Mouse (Mus musculus): ENCODE results near the gene Tmem86b. TPM values are rescaled to one million over a fixed set of nuclear protein-coding genes. Genes with fewer than 3 reads are reported as not detected.

Gene Tmem86b
- polyA plus RNA-seq, 1 experiment, result 83.0 TPM

GRCm38 (mm10) chr7:4652726-4653125 is 21.5 kb upstream of the Tmem86b start:
- H3K4me1 ChIP-seq (ENCODE audit: control insufficient read depth, insufficient read depth, low read length), result peaks cover 34% of the 10 kb centered on the region
- H3K4me3 ChIP-seq (ENCODE audit: insufficient read depth, low read depth, low read length), result no peak overlapping the region
- no peak overlapping the region for H3K27ac ChIP-seq (ENCODE audit: insufficient read depth, low read depth, low read length)
- WGBS, result 72% methylated on average over 5 of the region's 5 CpGs
- TF ChIP-seq POLR2A (IDR thresholded peaks at IDR 0.05; ENCODE audit: low read depth, low read length), result no peak
- TF ChIP-seq CTCF (conservative IDR thresholded peaks at IDR 0.05; ENCODE audit: insufficient read depth, insufficient read length, low read depth, low read length), result no peak
- no peaks in the 10 kb centered on the region for H3K27me3 ChIP-seq (replicated peaks; ENCODE audit: control insufficient read depth, insufficient read depth, low read length)
- no peak for DNase-seq
- H3K36me3 ChIP-seq (ENCODE audit: control insufficient read depth, insufficient read depth, low read length), result no peaks in the 10 kb centered on the region

- TF ChIP-seq CTCF (conservative IDR thresholded peaks at IDR 0.05; ENCODE audit: insufficient read depth, insufficient read length, low read depth, low read length) (no peak), POLR2A (IDR thresholded peaks at IDR 0.05; ENCODE audit: low read depth, low read length) (no peak)
- H3K4me1 ChIP-seq (ENCODE audit: control insufficient read depth, insufficient read depth, low read length), result peaks cover 27% of the 10 kb centered on the region
- peak; percentile 58 for DNase-seq
- no peaks in the 10 kb centered on the region for H3K27me3 ChIP-seq (replicated peaks; ENCODE audit: control insufficient read depth, insufficient read depth, low read length)
- no peak overlapping the region for H3K4me3 ChIP-seq (ENCODE audit: insufficient read depth, low read depth, low read length)
- 54% methylated on average over 8 of the region's 8 CpGs for WGBS
- H3K36me3 ChIP-seq (ENCODE audit: control insufficient read depth, insufficient read depth, low read length), result no peaks in the 10 kb centered on the region
- H3K27ac ChIP-seq (ENCODE audit: insufficient read depth, low read depth, low read length), result no peak overlapping the region
Measured at GRCm38 (mm10) chr7:4651581-4651980, 20.4 kb upstream of the Tmem86b start.

- no peaks in the 10 kb centered on the region for H3K36me3 ChIP-seq (ENCODE audit: control insufficient read depth, insufficient read depth, low read length)
- 52% methylated on average over 2 of the region's 2 CpGs for WGBS
- H3K4me3 ChIP-seq (ENCODE audit: insufficient read depth, low read depth, low read length), result no peak overlapping the region
- TF ChIP-seq POLR2A (IDR thresholded peaks at IDR 0.05; ENCODE audit: low read depth, low read length) (no peak), CTCF (conservative IDR thresholded peaks at IDR 0.05; ENCODE audit: insufficient read depth, insufficient read length, low read depth, low read length) (no peak)
- H3K27ac ChIP-seq (ENCODE audit: insufficient read depth, low read depth, low read length), result no peak overlapping the region
- peaks cover 14% of the 10 kb centered on the region for H3K4me1 ChIP-seq (ENCODE audit: control insufficient read depth, insufficient read depth, low read length)
- DNase-seq, result no peak
- no peaks in the 10 kb centered on the region for H3K27me3 ChIP-seq (replicated peaks; ENCODE audit: control insufficient read depth, insufficient read depth, low read length)
Measured at GRCm38 (mm10) chr7:4647992-4648391, 16.8 kb upstream of the Tmem86b start.

DNA sequence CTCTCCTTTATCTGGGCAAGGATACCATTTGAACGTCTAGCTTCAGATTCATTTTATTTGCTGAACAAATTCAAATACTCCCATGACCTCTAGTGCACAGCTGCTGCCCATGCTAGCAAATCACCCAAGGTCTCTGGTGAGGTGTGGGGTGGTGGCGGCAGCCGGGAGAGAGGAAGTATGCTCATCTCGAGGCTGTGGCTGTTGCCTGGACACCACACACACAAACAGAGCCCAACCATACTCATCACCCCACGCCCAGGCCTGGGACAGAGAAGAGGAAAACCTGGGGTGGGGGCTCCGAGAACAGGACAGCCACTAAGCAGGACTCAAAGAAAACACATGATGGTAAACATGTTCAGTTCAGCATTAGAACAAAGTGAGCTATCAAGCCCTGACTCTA is 16.1 kb upstream of the Tmem86b start:
- Histone ChIP-seq H3K27me3 (replicated peaks; ENCODE audit: control insufficient read depth, insufficient read depth, low read length) (no peaks in the 10 kb centered on the region), H3K27ac (ENCODE audit: insufficient read depth, low read depth, low read length) (no peak overlapping the region), H3K36me3 (ENCODE audit: control insufficient read depth, insufficient read depth, low read length) (no peaks in the 10 kb centered on the region; the same call in 1 of the 2 replicates), H3K4me1 (ENCODE audit: control insufficient read depth, insufficient read depth, low read length) (peaks cover 8% of the 10 kb centered on the region), H3K4me3 (ENCODE audit: insufficient read depth, low read depth, low read length) (no peak overlapping the region)
- WGBS, result 32% methylated on average over 6 of the region's 6 CpGs
- TF ChIP-seq CTCF (conservative IDR thresholded peaks at IDR 0.05; ENCODE audit: insufficient read depth, insufficient read length, low read depth, low read length), result no peak
- no peak for DNase-seq

DNA sequence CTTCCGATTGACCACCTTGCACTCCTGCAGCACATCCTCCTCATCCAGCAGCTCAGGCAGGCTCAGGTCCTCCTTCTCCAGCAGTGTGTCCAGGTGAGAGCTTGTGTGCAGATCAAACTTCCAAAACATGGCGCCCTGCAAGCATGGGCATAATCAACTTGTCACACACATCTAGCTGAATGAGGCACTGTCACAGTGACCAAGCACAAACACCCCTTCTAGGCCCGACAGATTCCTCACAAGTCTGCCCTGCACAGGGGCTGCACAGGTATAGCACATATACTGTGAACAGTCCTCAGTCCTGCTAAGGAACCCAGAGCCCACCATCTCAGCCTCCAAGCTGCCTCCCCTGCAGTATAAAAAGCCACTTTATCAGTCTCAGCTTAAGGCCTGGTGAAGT is 15.6 kb upstream of the Tmem86b start:
- Histone ChIP-seq H3K4me3 (ENCODE audit: insufficient read depth, low read depth, low read length) (no peak overlapping the region), H3K27me3 (replicated peaks; ENCODE audit: control insufficient read depth, insufficient read depth, low read length) (no peaks in the 10 kb centered on the region), H3K4me1 (ENCODE audit: control insufficient read depth, insufficient read depth, low read length) (peaks cover 7% of the 10 kb centered on the region), H3K36me3 (ENCODE audit: control insufficient read depth, insufficient read depth, low read length) (no peaks in the 10 kb centered on the region; the same call in 1 of the 2 replicates), H3K27ac (ENCODE audit: insufficient read depth, low read depth, low read length) (no peak overlapping the region)
- TF ChIP-seq CTCF (conservative IDR thresholded peaks at IDR 0.05; ENCODE audit: insufficient read depth, insufficient read length, low read depth, low read length) (no peak), POLR2A (IDR thresholded peaks at IDR 0.05; ENCODE audit: low read depth, low read length) (no peak)
- no peak for DNase-seq
- 81% methylated on average over 3 of the region's 3 CpGs for WGBS

DNA sequence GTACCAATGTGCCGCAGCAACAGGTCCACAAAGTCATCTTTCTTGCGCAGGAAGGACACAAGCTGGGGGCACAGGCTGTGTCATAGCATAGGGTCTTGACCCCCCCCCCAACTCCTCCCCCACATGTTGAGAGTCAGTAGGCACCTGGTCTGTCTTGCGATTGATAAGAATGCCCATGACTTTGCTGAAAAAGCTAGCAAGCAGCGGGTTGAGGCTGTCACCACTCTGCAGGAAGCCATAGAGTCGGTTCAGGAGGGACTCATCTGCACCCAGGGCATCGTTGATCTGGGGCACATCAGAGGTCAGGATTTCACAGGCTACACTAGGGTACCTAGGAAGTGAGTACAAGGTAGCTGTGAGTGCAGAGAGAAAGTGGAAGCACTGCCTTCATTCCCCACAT is 12.0 kb upstream of the Tmem86b start:
- 91% methylated on average over 6 of the region's 6 CpGs for WGBS
- no peak for TF ChIP-seq CTCF (conservative IDR thresholded peaks at IDR 0.05; ENCODE audit: insufficient read depth, insufficient read length, low read depth, low read length)
- TF ChIP-seq POLR2A (IDR thresholded peaks at IDR 0.05; ENCODE audit: low read depth, low read length), result no peak
- peaks cover 1% of the 10 kb centered on the region for H3K36me3 ChIP-seq (ENCODE audit: control insufficient read depth, insufficient read depth, low read length)
- H3K27me3 ChIP-seq (replicated peaks; ENCODE audit: control insufficient read depth, insufficient read depth, low read length), result no peaks in the 10 kb centered on the region
- H3K4me1 ChIP-seq (ENCODE audit: control insufficient read depth, insufficient read depth, low read length), result no peaks in the 10 kb centered on the region
- no peak overlapping the region for H3K27ac ChIP-seq (ENCODE audit: insufficient read depth, low read depth, low read length)
- H3K4me3 ChIP-seq (ENCODE audit: insufficient read depth, low read depth, low read length), result no peak overlapping the region
- no peak for DNase-seq

GRCm38 (mm10) chr7:4641956-4642355 is 10.7 kb upstream of the Tmem86b start:
- no peaks in the 10 kb centered on the region for H3K4me1 ChIP-seq (ENCODE audit: control insufficient read depth, insufficient read depth, low read length)
- DNase-seq, result no peak
- peaks cover 4% of the 10 kb centered on the region for H3K36me3 ChIP-seq (ENCODE audit: control insufficient read depth, insufficient read depth, low read length)
- H3K4me3 ChIP-seq (ENCODE audit: insufficient read depth, low read depth, low read length), result no peak overlapping the region
- no peaks in the 10 kb centered on the region for H3K27me3 ChIP-seq (replicated peaks; ENCODE audit: control insufficient read depth, insufficient read depth, low read length)
- no peak overlapping the region for H3K27ac ChIP-seq (ENCODE audit: insufficient read depth, low read depth, low read length)
- 70% methylated on average over 7 of the region's 7 CpGs for WGBS
- TF ChIP-seq POLR2A (IDR thresholded peaks at IDR 0.05; ENCODE audit: low read depth, low read length) (no peak), CTCF (conservative IDR thresholded peaks at IDR 0.05; ENCODE audit: insufficient read depth, insufficient read length, low read depth, low read length) (no peak)

- no peak overlapping the region for H3K27ac ChIP-seq (ENCODE audit: insufficient read depth, low read depth, low read length)
- peaks cover 4% of the 10 kb centered on the region for H3K36me3 ChIP-seq (ENCODE audit: control insufficient read depth, insufficient read depth, low read length)
- DNase-seq, result no peak
- TF ChIP-seq CTCF (conservative IDR thresholded peaks at IDR 0.05; ENCODE audit: insufficient read depth, insufficient read length, low read depth, low read length) (peak; percentile 26), POLR2A (IDR thresholded peaks at IDR 0.05; ENCODE audit: low read depth, low read length) (no peak)
- H3K27me3 ChIP-seq (replicated peaks; ENCODE audit: control insufficient read depth, insufficient read depth, low read length), result no peaks in the 10 kb centered on the region
- H3K4me3 ChIP-seq (ENCODE audit: insufficient read depth, low read depth, low read length), result no peak overlapping the region
- no peaks in the 10 kb centered on the region for H3K4me1 ChIP-seq (ENCODE audit: control insufficient read depth, insufficient read depth, low read length)
- WGBS, result 80% methylated on average over 11 of the region's 11 CpGs
Measured at GRCm38 (mm10) chr7:4641155-4641554, 9.9 kb upstream of the Tmem86b start.

Measured in kidney, adult 2 months (tissue).